Mouse (Mus musculus) MN1 (cell line): ENCODE data around the gene Wwox.

Source experiments
- DNase-seq: peaks from one replicate; pipeline ENCODE4 v3.0.0-alpha.2; 2016; ENCODE audit warnings: low spot score

Wwox gene

GRCm38 (mm10) chr8:115348704-115349103, 909.2 kb downstream of the Wwox start:
- no peak for DNase-seq

GRCm38 (mm10) chr8:115350707-115351106, 911.3 kb downstream of the Wwox start:
- DNase-seq, result no peak

- no peak for DNase-seq
Measured at GRCm38 (mm10) chr8:115357663-115358335, 918.3 kb downstream of the Wwox start.

DNA sequence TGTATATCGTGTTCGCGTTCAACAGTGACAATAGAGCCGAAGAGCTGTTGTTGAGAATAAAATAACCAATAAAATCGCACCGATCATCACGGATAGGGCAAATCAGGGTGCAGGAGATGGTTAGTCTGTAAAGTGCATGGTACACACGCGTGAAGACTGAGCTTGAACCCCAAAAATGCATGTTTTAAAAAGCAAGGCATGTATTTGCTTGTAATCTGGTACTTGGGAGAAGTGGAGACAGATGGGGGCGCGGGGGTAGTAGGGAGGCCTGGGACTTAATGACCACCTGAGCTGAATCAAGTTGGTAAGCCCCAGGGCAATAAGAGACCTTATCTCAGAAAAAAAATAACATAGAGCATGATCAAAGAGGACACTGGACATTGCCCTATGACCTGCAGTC, 919.0 kb downstream of the Wwox start:
- no peak for DNase-seq

GRCm38 (mm10) chr8:115359701-115360100, 920.2 kb downstream of the Wwox start:
- no peak for DNase-seq

GRCm38 (mm10) chr8:115362518-115362917, 923.1 kb downstream of the Wwox start:
- DNase-seq, result no peak

- DNase-seq, result no peak
Measured at GRCm38 (mm10) chr8:115374957-115375356, 935.5 kb downstream of the Wwox start.

DNA sequence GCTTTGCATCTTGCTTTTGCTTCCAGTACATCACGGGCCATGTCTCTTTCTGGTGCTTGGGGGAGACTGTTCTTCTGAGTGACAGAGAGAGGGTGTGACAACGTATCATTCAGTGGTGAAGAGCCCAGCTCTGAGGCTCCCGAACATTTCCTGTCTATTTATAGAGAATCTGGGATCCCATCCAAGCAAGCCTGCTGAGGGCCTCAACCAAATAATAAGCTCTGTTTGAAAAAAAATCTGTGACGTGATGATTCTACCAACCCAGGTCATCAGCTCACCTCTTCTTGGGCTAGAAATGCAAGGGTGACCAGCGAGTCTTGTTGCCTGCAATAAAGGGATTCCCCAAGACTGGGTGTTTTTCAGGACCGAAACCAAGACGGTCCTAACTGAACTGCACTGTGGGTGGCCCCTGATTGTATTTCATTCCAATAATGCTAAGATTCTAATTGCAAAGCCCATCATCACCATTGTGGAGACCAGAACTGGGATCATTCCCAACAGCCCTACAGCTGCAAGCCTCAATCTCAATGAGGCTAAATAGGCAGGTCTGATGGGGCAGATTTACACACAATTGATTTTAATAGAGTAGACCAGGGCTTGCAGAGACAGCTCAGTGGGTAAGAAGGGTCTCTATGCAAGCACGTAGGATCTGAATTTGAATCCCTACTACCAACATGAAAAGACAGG, 936.0 kb downstream of the Wwox start:
- DNase-seq, result no peak

DNA sequence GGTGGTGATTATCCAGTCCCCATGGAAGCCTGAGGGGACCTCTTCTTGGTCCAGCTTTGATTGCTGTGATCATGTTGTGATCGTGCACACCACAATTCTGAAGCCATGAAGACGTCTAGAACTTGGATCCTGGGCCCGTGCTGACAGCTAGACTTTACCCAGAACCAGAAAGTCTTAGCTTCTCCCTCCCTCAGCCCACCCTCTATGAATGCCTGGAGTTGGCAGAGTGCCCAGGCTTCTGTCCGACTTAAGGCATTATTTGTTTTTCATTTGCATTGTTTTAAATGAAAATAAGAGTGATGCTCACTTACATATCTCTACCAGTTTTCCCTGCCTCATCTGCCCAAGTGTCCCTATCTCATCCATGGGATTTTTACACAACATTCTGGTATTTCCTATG, 937.9 kb downstream of the Wwox start:
- no peak for DNase-seq

DNA sequence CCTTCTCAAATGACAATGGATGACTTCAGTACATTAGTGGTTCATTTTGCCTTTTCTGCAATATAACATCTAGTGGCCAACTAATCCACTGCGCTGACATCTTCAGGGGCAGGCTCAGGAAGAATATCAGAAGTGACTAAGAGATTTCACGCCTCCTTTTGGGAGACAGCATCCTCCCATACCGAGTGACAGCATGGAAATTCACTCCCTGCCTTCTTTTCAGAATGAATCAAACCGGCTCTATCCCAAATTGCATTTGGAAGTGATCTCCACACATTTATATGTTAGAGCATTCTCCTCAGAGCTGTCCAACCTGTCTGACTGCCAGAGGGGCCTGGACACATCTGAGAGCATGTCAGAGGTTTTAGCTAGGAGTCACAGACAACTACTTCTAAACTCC, 940.6 kb downstream of the Wwox start:
- no peak for DNase-seq

- DNase-seq, result no peak
Measured at GRCm38 (mm10) chr8:115390921-115391504, 951.6 kb downstream of the Wwox start.

GRCm38 (mm10) chr8:115395840-115396239, 956.4 kb downstream of the Wwox start:
- DNase-seq, result no peak

- no peak for DNase-seq
Measured at GRCm38 (mm10) chr8:115397981-115398380, 958.5 kb downstream of the Wwox start.

DNA sequence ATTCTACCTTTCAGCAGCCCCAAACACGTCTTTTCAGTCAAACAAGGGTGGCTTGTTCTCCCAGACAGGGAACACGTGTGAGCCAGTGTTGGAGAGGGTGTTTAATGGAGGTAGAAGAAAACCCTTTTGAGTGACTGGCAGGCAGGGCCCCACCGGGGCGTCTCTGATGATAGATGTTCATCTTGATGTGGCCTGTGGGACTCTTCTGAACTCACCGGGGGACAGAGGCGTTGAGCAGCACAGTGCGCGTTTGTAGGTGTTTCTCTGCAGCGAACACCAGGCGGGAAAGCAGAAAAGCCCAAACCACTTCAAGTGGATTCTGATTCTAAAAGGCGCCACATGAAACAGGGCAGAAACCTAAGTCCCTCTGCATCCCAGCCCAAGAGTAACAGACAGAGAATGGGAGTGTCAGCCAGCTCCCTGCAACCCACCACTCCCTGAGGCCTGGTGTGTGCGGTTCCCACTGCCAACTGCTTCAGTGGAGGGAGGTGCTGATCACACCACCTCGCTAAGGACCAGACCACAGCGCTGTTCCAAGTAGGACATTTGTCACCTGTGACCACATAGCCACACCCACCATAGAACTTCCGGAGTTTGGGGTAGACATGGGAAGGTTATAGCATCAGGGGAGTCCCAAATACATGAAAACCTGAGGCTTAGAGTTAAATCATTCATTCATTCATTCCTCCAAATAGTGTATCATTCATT, 960.7 kb downstream of the Wwox start:
- DNase-seq, result no peak
